Mouse (Mus musculus) G1E-ER4 (cell line): Measurements from ENCODE around the gene Pls3. TPM values are rescaled to one million over a fixed set of nuclear protein-coding genes. Genes with fewer than 3 reads are reported as not detected.

Experiments used
- GATA1 ChIP-seq: IDR thresholded peaks from one replicate; pipeline ENCODE4 v1.8.0; 2012; ENCODE audit warnings: low read length, inconsistent platforms
- polyA plus RNA-seq: library from polyadenylated mRNA; stranded (reverse); fragments of >175 nt; gene quantifications from 2 replicates; pipeline ENCODE4 v1.2.3, GENCODE M21; 2012

Pls3 gene
- polyA plus RNA-seq, 1 experiment, result not detected

- no peak for TF ChIP-seq GATA1
These were observed 45.6 kb downstream of the Pls3 start for GRCm38 (mm10) chrX:75829240-75829866.

GRCm38 (mm10) chrX:75818647-75819271 lies 56.2 kb downstream of the Pls3 start:
- TF ChIP-seq GATA1, result no peak

- no peak for TF ChIP-seq GATA1
These were observed 60.0 kb downstream of the Pls3 start for GRCm38 (mm10) chrX:75814958-75815357.

- TF ChIP-seq GATA1, result no peak
These were observed 60.9 kb downstream of the Pls3 start for GRCm38 (mm10) chrX:75814123-75814522.

- TF ChIP-seq GATA1, result no peak
These were observed 78.4 kb downstream of the Pls3 start for GRCm38 (mm10) chrX:75796583-75796982.

- no peak for TF ChIP-seq GATA1
These were observed 95.2 kb downstream of the Pls3 start for GRCm38 (mm10) chrX:75779796-75780195.

- TF ChIP-seq GATA1, result no peak
These were observed 97.5 kb downstream of the Pls3 start for GRCm38 (mm10) chrX:75777461-75777860.

- no peak for TF ChIP-seq GATA1
These were observed 110.1 kb downstream of the Pls3 start for GRCm38 (mm10) chrX:75764794-75765328.

GRCm38 (mm10) chrX:75764135-75764793 lies 110.7 kb downstream of the Pls3 start:
- TF ChIP-seq GATA1, result no peak
